Mouse (Mus musculus) lung, embryonic 15.5 days (tissue): Measurements from ENCODE around the gene Syt11. TPM values are rescaled to one million over a fixed set of nuclear protein-coding genes. Genes with fewer than 3 reads are reported as not detected.

Experiments used
- ATAC-seq: fragments of 200-750 bp; cut with Nextera tagmentation; 2 replicates; pipeline ENCODE4 v1.8.0; 2017; ENCODE audit warnings: moderate number of reproducible peaks, borderline replicate concordance; ENCODE audit not compliant: low FRiP score, low TSS enrichment; ENCODE audit errors: extremely low read depth
- H3K27ac ChIP-seq: fragments of 300-500 bp; sonication (generic); 2 replicates; pipeline ENCODE4 v1.5.1; 2015; ENCODE audit warnings: moderate library complexity, mild to moderate bottlenecking, inconsistent platforms
- H3K27me3 ChIP-seq: fragments of 300-500 bp; sonication (generic); 2 replicates; pipeline ENCODE4 v1.6.1; 2015; ENCODE audit warnings: inconsistent platforms
- H3K36me3 ChIP-seq: fragments of 300-500 bp; sonication (generic); 2 replicates; pipeline ENCODE4 v1.6.1; 2015; ENCODE audit warnings: inconsistent platforms
- H3K4me1 ChIP-seq: fragments of 300-500 bp; sonication (generic); 2 replicates; pipeline ENCODE4 v1.6.1; 2015; ENCODE audit warnings: inconsistent platforms
- H3K4me2 ChIP-seq: fragments of 300-500 bp; sonication (generic); 2 replicates; pipeline ENCODE4 v1.6.1; 2015; ENCODE audit warnings: inconsistent platforms, mild to moderate bottlenecking, moderate library complexity
- H3K4me3 ChIP-seq: fragments of 300-500 bp; sonication (generic); 2 replicates; pipeline ENCODE4 v1.5.1; 2015; ENCODE audit warnings: mild to moderate bottlenecking, inconsistent platforms
- H3K9ac ChIP-seq: fragments of 300-500 bp; sonication (generic); 2 replicates; pipeline ENCODE4 v1.6.1; 2015; ENCODE audit warnings: inconsistent platforms
- H3K9me3 ChIP-seq: fragments of 300-500 bp; sonication (generic); 2 replicates; pipeline ENCODE4 v1.6.1; 2016; ENCODE audit warnings: inconsistent platforms
- WGBS: fragments of 180-500 bp; shearing (Covaris S2); methylation state at CpG from one replicate; pipeline ENCODE4 v1.1.7; 2015; 5-methylcytosine and 5-hydroxymethylcytosine counted together
- polyA plus RNA-seq: library from polyadenylated mRNA; unstranded; fragments of >200 nt; fragmentation: Nextera tagmentation; extraction: Ambion mirVana; gene quantifications from 2 replicates; pipeline ENCODE4 v1.2.1, GENCODE M21; 2015

Gene Syt11
- polyA plus RNA-seq, 1 experiment from 2014 or later = 7.5 TPM

GRCm38 (mm10) chr3:88762401-88762831 lies 12.5 kb downstream of the Syt11 start:
- 61% methylated on average over 6 of the region's 6 CpGs for WGBS

GRCm38 (mm10) chr3:88761619-88762018 lies 13.3 kb downstream of the Syt11 start:
- Histone ChIP-seq H3K27ac (no peak overlapping the region), H3K9ac (no peak overlapping the region), H3K4me3 (no peak overlapping the region), H3K36me3 (no peaks in the 10 kb centered on the region), H3K9me3 (no peaks in the 10 kb centered on the region), H3K4me1 (peaks cover 14% of the 10 kb centered on the region), H3K4me2 (no peak overlapping the region), H3K27me3 (no peaks in the 10 kb centered on the region)
- ATAC-seq = no peak
- 93% methylated on average over 19 of the region's 19 CpGs for WGBS

More at GRCm38 (mm10) chr3:88762401-88762831, 12.5 kb downstream of the Syt11 start:
- Histone ChIP-seq H3K4me2 (no peak overlapping the region), H3K36me3 (no peaks in the 10 kb centered on the region), H3K4me1 (peaks cover 14% of the 10 kb centered on the region), H3K4me3 (no peak overlapping the region), H3K27ac (no peak overlapping the region), H3K9me3 (no peaks in the 10 kb centered on the region), H3K27me3 (no peaks in the 10 kb centered on the region), H3K9ac (no peak overlapping the region)
- ATAC-seq = no peak

GRCm38 (mm10) chr3:88758045-88758500 lies 16.9 kb downstream of the Syt11 start:
- WGBS = 5% methylated on average over 5 of the region's 5 CpGs
- Histone ChIP-seq H3K27me3 (no peaks in the 10 kb centered on the region), H3K9me3 (no peaks in the 10 kb centered on the region), H3K27ac (peak overlapping the region; percentile 84), H3K4me1 (peaks cover 14% of the 10 kb centered on the region), H3K4me2 (peak overlapping the region; percentile 22; the same call in 1 of the 2 replicates), H3K9ac (no peak overlapping the region), H3K4me3 (no peak overlapping the region), H3K36me3 (no peaks in the 10 kb centered on the region)
- ATAC-seq = peak; percentile 84

- no peak for ATAC-seq
- Histone ChIP-seq H3K9me3 (no peaks in the 10 kb centered on the region), H3K36me3 (no peaks in the 10 kb centered on the region), H3K4me1 (peaks cover 14% of the 10 kb centered on the region), H3K4me2 (no peak overlapping the region), H3K9ac (no peak overlapping the region), H3K27ac (no peak overlapping the region), H3K27me3 (no peaks in the 10 kb centered on the region), H3K4me3 (no peak overlapping the region)
- 50% methylated on average over 4 of the region's 4 CpGs for WGBS
Measured at GRCm38 (mm10) chr3:88756276-88756675, 18.7 kb downstream of the Syt11 start.

GRCm38 (mm10) chr3:88755541-88755940 lies 19.4 kb downstream of the Syt11 start:
- no peak overlapping the region for H3K4me2 ChIP-seq
- H3K9me3 ChIP-seq = no peaks in the 10 kb centered on the region
- H3K9ac ChIP-seq = no peak overlapping the region
- ATAC-seq = no peak
- H3K36me3 ChIP-seq = no peaks in the 10 kb centered on the region
- H3K4me3 ChIP-seq = no peak overlapping the region
- H3K27ac ChIP-seq = no peak overlapping the region
- no peaks in the 10 kb centered on the region for H3K27me3 ChIP-seq
- 53% methylated on average over 3 of the region's 3 CpGs for WGBS
- H3K4me1 ChIP-seq = peaks cover 14% of the 10 kb centered on the region

GRCm38 (mm10) chr3:88754283-88754682 lies 20.7 kb downstream of the Syt11 start:
- Histone ChIP-seq H3K27ac (no peak overlapping the region), H3K27me3 (no peaks in the 10 kb centered on the region), H3K9ac (no peak overlapping the region), H3K4me3 (no peak overlapping the region), H3K4me2 (no peak overlapping the region), H3K36me3 (no peaks in the 10 kb centered on the region), H3K9me3 (no peaks in the 10 kb centered on the region), H3K4me1 (peaks cover 14% of the 10 kb centered on the region)
- ATAC-seq = no peak
- WGBS = 63% methylated on average over 4 of the region's 4 CpGs

- H3K36me3 ChIP-seq = peaks cover 10% of the 10 kb centered on the region
- ATAC-seq = no peak
- no peaks in the 10 kb centered on the region for H3K27me3 ChIP-seq
- no peak overlapping the region for H3K9ac ChIP-seq
- no peaks in the 10 kb centered on the region for H3K9me3 ChIP-seq
- H3K4me2 ChIP-seq = no peak overlapping the region
- no peak overlapping the region for H3K4me3 ChIP-seq
- no peaks in the 10 kb centered on the region for H3K4me1 ChIP-seq
- H3K27ac ChIP-seq = no peak overlapping the region
- WGBS = 60% methylated on average over 4 of the region's 4 CpGs
Measured at GRCm38 (mm10) chr3:88746871-88747231, 28.1 kb downstream of the Syt11 start.

- Histone ChIP-seq H3K4me2 (no peak overlapping the region), H3K4me3 (no peak overlapping the region), H3K27me3 (no peaks in the 10 kb centered on the region), H3K36me3 (peaks cover 10% of the 10 kb centered on the region), H3K27ac (no peak overlapping the region), H3K4me1 (no peaks in the 10 kb centered on the region), H3K9ac (no peak overlapping the region), H3K9me3 (no peaks in the 10 kb centered on the region)
- ATAC-seq = no peak
- whole genome bisulfite sequencing = 84% methylated on average over 15 of the region's 15 CpGs
Measured at GRCm38 (mm10) chr3:88746139-88746870, 28.7 kb downstream of the Syt11 start.

GRCm38 (mm10) chr3:88745534-88745933 lies 29.4 kb downstream of the Syt11 start:
- Histone ChIP-seq H3K27ac (no peak overlapping the region), H3K9ac (no peak overlapping the region), H3K9me3 (no peaks in the 10 kb centered on the region), H3K27me3 (no peaks in the 10 kb centered on the region), H3K36me3 (peaks cover 10% of the 10 kb centered on the region), H3K4me2 (no peak overlapping the region), H3K4me3 (no peak overlapping the region), H3K4me1 (no peaks in the 10 kb centered on the region)
- no peak for ATAC-seq
- WGBS = 79% methylated on average over 9 of the region's 9 CpGs

GRCm38 (mm10) chr3:88740147-88740546 lies 34.8 kb downstream of the Syt11 start:
- no peak overlapping the region for H3K4me2 ChIP-seq
- ATAC-seq = no peak

GRCm38 (mm10) chr3:88738641-88739040 lies 36.3 kb downstream of the Syt11 start:
- no peak overlapping the region for H3K4me2 ChIP-seq
- no peak for ATAC-seq
- no peaks in the 10 kb centered on the region for H3K27me3 ChIP-seq
- H3K36me3 ChIP-seq = no peaks in the 10 kb centered on the region
- no peak overlapping the region for H3K27ac ChIP-seq
- H3K4me1 ChIP-seq = no peaks in the 10 kb centered on the region
- no peak overlapping the region for H3K9ac ChIP-seq
- WGBS = 37% methylated on average over 3 of the region's 3 CpGs
- no peak overlapping the region for H3K4me3 ChIP-seq
- H3K9me3 ChIP-seq = no peaks in the 10 kb centered on the region

More at GRCm38 (mm10) chr3:88740147-88740546, 34.8 kb downstream of the Syt11 start:
- H3K4me3 ChIP-seq = no peak overlapping the region
- no peaks in the 10 kb centered on the region for H3K9me3 ChIP-seq
- H3K27me3 ChIP-seq = no peaks in the 10 kb centered on the region
- 92% methylated on average over 3 of the region's 3 CpGs for WGBS
- no peak overlapping the region for H3K9ac ChIP-seq
- H3K27ac ChIP-seq = no peak overlapping the region
- H3K36me3 ChIP-seq = no peaks in the 10 kb centered on the region
- no peaks in the 10 kb centered on the region for H3K4me1 ChIP-seq

- Histone ChIP-seq H3K9me3 (no peaks in the 10 kb centered on the region), H3K4me1 (no peaks in the 10 kb centered on the region), H3K36me3 (0 out of 2 replicates have a peak, but pooled peaks cover 4% of the 10 kb centered on the region), H3K27ac (no peak overlapping the region), H3K9ac (no peak overlapping the region), H3K4me2 (no peak overlapping the region), H3K4me3 (no peak overlapping the region), H3K27me3 (no peaks in the 10 kb centered on the region)
- WGBS = 65% methylated on average over 2 of the region's 2 CpGs
- ATAC-seq = no peak
Measured at GRCm38 (mm10) chr3:88736556-88736955, 38.4 kb downstream of the Syt11 start.
